Mouse (Mus musculus) frontal cortex, adult (tissue): ENCODE data around the gene Anxa6.
A peak's percentile ranks its signal among the peaks of the same experiment; 100 is the strongest.

Source experiments
- ATAC-seq: cut with Nextera tagmentation; 2 replicates; pipeline ENCODE4 v1.9.2; 2017; ENCODE audit warnings: mild to moderate bottlenecking, moderate library complexity, mixed read lengths; ENCODE audit not compliant: low TSS enrichment

Gene Anxa6

GRCm38 (mm10) chr11:54930318-54930979 is 102.8 kb downstream of the Anxa6 start:
- peak; percentile 45 for ATAC-seq

GRCm38 (mm10) chr11:54929744-54930143 is 103.5 kb downstream of the Anxa6 start:
- ATAC-seq, result no peak

GRCm38 (mm10) chr11:54929290-54929689 is 104.0 kb downstream of the Anxa6 start:
- ATAC-seq, result no peak
